Mouse (Mus musculus): ENCODE measurements around the gene Wwox. TPM values are rescaled to one million over a fixed set of nuclear protein-coding genes. Genes with fewer than 3 reads are reported as not detected.
A peak's percentile ranks its signal among the peaks of the same experiment; 100 is the strongest.

Wwox gene
- polyA plus RNA-seq, 1 experiment from 2014 or later, result 10.6 TPM

DNA sequence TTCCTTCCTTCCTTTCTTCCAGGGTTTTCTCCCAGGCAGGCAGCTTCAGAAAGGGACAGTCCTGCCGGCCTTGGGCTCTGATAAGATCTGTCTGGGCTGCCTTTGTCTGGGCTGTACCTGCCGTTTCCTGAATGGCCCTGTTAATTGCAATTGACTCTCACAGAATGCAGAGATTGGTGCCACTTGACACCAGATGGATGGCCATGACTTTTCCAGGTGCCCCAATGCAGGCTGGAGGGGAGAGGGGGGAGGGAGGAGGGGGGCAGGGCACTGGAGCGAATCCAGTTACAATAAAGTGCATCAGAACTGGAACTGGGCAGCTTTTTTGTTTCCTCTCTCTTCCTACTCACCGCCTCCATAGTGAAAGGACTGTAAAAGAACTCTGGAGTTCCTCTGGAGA lies 443.0 kb downstream of the Wwox start:
- Histone ChIP-seq H3K4me1 (peaks cover 54% of the 10 kb centered on the region), H3K36me3 (no peaks in the 10 kb centered on the region), H3K9me3 (replicated peaks) (no peaks in the 10 kb centered on the region), H3K27me3 (ENCODE audit: low read depth, poor library complexity, severe bottlenecking) (peaks cover 57% of the 10 kb centered on the region), H3K27ac (replicated peaks) (no peak overlapping the region; the same call in 1 of the 2 replicates), H3K4me3 (no peak overlapping the region)
- WGBS, result 50% methylated on average over 4 of the region's 4 CpGs
- no peak for DNase-seq (ENCODE audit: low spot score)

DNA sequence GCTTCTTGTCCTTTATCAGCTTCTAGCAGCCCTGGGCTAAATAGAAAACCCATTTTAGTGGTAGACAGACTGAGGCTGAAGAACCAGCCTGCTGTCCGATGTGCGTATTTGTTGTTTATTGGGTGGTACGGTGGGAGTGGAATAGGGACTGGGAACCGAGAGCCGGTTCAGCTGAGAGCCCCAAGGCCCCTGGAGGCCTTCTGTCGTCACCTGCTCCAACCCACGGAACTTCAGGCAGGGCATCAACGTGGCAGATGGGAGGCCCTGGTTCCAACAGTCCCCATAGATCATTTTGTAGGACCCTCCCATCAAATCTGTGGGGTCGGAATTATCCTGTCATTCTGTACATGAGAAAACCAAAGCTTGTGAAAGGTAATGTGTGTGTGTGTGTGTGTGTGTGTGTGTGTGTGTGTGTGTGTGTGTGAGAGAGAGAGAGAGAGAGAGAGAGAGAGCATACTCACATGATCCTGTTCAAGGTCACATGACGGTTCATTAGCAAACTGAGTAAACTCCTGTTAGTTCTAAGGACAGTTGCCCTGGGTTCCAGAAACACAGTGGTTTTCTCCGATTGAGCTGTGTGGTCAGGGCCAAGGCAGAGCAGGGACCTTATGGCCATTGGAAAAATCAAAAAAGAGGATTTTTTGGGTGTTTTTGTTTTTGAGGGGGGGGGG lies 443.6 kb downstream of the Wwox start:
- Histone ChIP-seq H3K36me3 (no peaks in the 10 kb centered on the region), H3K4me1 (peaks cover 52% of the 10 kb centered on the region), H3K27me3 (ENCODE audit: low read depth, poor library complexity, severe bottlenecking) (peaks cover 53% of the 10 kb centered on the region), H3K4me3 (no peak overlapping the region), H3K27ac (replicated peaks) (no peak overlapping the region), H3K9me3 (replicated peaks) (no peaks in the 10 kb centered on the region)
- DNase-seq (ENCODE audit: low spot score), result no peak
- 92% methylated on average over 11 of the region's 11 CpGs for WGBS

DNA sequence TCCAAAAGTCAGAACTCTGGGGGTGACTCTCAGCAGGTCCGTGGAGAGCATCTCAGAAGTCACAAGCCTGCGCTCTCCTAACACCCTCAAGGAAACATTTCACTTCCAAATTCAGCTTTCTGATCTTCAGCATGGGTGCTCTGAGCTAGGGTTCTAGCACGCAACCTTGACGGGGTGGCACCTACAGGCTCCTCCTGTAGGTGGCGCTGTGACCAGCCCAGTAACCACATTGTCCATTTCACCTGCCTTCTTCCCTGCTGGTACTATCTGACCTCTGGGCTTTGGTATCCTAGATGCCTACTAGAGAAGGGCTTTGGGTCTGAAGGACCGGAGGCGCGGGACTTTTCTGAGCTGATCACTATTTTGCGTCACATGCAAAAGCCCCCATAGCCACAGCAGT lies 444.5 kb downstream of the Wwox start:
- no peaks in the 10 kb centered on the region for H3K9me3 ChIP-seq (replicated peaks)
- H3K27me3 ChIP-seq (ENCODE audit: low read depth, poor library complexity, severe bottlenecking), result peaks cover 46% of the 10 kb centered on the region
- no peak for DNase-seq (ENCODE audit: low spot score)

DNA sequence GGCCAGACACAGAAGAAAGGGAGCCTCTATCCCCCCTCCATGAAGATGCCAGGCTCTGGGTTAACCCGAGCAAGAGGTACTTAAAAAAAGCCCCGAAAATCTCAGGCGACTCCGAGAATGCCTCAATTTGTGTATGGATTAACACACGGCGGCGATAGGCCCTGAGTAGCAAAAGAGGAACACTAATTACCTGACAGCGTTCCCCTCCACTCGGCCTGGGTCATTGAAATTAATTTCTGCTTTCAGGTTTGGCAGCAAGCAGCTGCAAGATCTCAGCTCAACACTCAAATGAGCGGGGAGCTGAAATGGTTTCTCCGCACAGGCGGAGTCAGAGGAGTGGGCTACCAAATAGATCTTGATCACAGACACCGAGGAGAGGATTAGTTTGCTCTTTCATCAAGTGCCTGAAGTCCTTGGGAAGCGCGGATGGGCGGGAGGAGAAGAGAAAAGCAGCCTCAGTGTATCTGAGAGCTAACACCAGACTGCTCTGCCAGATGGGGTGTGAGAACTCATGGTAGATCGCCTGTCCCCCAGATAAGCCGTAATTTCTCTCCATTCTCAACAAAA lies 445.7 kb downstream of the Wwox start:
- Histone ChIP-seq H3K36me3 (no peaks in the 10 kb centered on the region), H3K4me3 (no peak overlapping the region), H3K27ac (replicated peaks) (peak overlapping the region; percentile 46; the same call in 1 of the 2 replicates), H3K9me3 (replicated peaks) (no peaks in the 10 kb centered on the region), H3K4me1 (peaks cover 45% of the 10 kb centered on the region), H3K27me3 (ENCODE audit: low read depth, poor library complexity, severe bottlenecking) (peaks cover 35% of the 10 kb centered on the region)
- WGBS, result 34% methylated on average over 18 of the region's 18 CpGs
- no peak for DNase-seq (ENCODE audit: low spot score)

More for the DNA sequence above, 444.5 kb downstream of the Wwox start:
- Histone ChIP-seq H3K4me3 (no peak overlapping the region), H3K27ac (replicated peaks) (no peak overlapping the region), H3K4me1 (peaks cover 46% of the 10 kb centered on the region), H3K36me3 (no peaks in the 10 kb centered on the region)
- 76% methylated on average over 9 of the region's 9 CpGs for WGBS

DNA sequence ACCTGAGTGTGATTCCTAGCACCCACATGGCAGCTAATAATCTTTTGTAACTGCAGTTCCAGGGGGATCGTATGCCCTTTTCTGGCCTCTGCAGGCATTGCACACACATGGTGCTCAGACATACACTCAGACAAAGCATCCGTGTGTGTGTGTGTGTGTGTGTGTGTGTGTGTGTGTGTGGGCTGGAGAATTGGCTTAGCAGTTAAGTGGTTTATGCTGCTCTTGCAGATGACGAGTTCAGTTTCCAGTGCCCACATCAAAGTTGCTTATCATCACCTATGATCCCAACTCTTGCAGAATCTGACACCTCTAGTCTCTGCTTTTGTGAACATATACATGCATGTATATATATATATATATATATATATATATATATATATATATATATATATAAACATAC lies 448.9 kb downstream of the Wwox start:
- no peak overlapping the region for H3K27ac ChIP-seq (replicated peaks)
- H3K9me3 ChIP-seq (replicated peaks), result no peaks in the 10 kb centered on the region
- no peak overlapping the region for H3K4me3 ChIP-seq
- 85% methylated on average over 3 of the region's 3 CpGs for WGBS
- DNase-seq (ENCODE audit: low spot score), result no peak
- H3K27me3 ChIP-seq (ENCODE audit: low read depth, poor library complexity, severe bottlenecking), result peaks cover 28% of the 10 kb centered on the region
- H3K36me3 ChIP-seq, result no peaks in the 10 kb centered on the region
- H3K4me1 ChIP-seq, result peaks cover 37% of the 10 kb centered on the region

DNA sequence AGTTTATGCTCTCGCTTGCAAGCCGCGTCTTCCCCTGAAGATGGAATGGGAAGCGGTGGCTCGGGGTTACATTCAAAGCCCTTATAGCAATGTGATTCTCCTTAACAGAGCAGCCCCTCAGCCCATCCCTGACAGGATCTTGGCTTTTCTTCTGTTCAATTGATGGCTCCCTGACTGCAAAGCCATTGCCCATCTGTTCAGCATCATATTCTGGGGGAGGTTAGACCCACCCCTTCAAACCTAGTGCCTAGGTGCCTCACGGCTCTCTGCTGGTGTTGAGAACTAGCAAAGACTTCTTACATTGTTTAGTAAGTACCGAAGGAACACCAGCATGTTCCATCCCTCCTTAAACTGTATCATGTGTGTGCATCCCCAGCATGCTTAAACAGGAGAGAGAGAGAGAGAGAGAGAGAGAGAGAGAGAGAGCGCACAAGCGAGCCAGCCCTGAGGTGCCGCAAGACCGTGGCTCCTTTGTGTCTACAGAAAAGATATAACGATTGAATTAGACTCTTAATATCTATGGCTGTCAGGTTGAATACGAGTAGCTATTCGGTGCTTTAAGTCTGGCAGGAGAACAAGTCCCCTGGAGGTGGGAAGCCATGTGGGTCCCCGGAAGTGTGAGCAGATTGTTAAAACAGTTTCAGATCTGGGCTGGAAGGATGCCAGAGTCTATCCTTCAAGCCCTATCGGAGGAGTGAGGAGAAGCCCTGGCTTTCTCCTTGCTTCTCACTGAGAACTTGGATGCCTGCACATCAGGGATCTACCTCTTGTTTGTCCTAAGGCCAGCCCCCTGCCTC lies 450.3 kb downstream of the Wwox start:
- WGBS, result 89% methylated on average over 16 of the region's 16 CpGs
- H3K27ac ChIP-seq (replicated peaks), result no peak overlapping the region
- no peaks in the 10 kb centered on the region for H3K9me3 ChIP-seq (replicated peaks)

DNA sequence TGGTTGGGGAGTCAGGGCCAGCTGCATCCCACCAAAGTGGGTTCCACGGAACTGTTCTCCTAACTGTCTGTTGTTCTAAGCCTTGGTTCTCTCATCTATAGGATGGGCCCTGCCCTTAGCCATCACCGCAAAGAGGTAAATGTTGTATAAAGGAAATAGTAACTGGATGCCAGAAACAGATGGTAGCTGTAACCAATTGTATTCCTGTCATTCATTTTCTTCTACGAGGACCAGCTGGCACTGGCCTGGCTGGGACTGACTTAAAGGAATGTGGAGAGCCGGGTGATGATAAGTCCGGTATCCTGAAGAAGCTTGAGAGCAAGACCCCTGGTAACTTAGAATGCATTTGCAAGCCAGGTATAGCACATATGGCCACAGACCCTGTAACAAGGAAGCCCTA lies 451.0 kb downstream of the Wwox start:
- Histone ChIP-seq H3K4me3 (no peak overlapping the region), H3K27ac (replicated peaks) (no peak overlapping the region), H3K4me1 (peaks cover 22% of the 10 kb centered on the region), H3K36me3 (no peaks in the 10 kb centered on the region), H3K27me3 (ENCODE audit: low read depth, poor library complexity, severe bottlenecking) (peaks cover 26% of the 10 kb centered on the region), H3K9me3 (replicated peaks) (no peaks in the 10 kb centered on the region)
- DNase-seq (ENCODE audit: low spot score), result no peak
- WGBS, result 80% methylated on average over 5 of the region's 5 CpGs

More for the DNA sequence above, 450.3 kb downstream of the Wwox start:
- H3K4me1 ChIP-seq, result peaks cover 29% of the 10 kb centered on the region
- DNase-seq (ENCODE audit: low spot score), result no peak
- no peaks in the 10 kb centered on the region for H3K36me3 ChIP-seq
- H3K27me3 ChIP-seq (ENCODE audit: low read depth, poor library complexity, severe bottlenecking), result peaks cover 26% of the 10 kb centered on the region
- H3K4me3 ChIP-seq, result no peak overlapping the region

DNA sequence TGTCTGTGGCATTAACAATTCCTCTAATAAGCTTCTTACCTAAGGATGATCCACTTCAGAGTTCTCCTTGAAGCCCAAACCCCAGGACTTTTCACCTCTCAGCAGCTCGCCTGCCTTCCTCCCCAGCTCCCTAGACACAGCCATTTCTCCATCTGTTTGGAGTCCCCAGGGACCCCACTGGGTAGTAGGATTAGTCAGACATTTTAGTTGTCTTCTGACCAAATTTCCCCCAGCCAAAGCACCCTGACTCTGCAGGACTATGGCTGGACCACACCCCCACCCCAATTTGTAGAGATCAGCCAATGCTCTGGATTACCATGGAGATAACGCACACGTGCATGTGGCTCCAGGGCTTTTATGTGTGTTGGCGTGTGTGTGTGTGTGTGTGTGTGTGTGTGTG lies 451.8 kb downstream of the Wwox start:
- H3K27ac ChIP-seq (replicated peaks), result no peak overlapping the region
- peaks cover 19% of the 10 kb centered on the region for H3K4me1 ChIP-seq
- peaks cover 23% of the 10 kb centered on the region for H3K27me3 ChIP-seq (ENCODE audit: low read depth, poor library complexity, severe bottlenecking)
- WGBS, result 72% methylated on average over 4 of the region's 4 CpGs
- H3K4me3 ChIP-seq, result no peak overlapping the region
- no peaks in the 10 kb centered on the region for H3K9me3 ChIP-seq (replicated peaks)
- H3K36me3 ChIP-seq, result no peaks in the 10 kb centered on the region
- no peak for DNase-seq (ENCODE audit: low spot score)

DNA sequence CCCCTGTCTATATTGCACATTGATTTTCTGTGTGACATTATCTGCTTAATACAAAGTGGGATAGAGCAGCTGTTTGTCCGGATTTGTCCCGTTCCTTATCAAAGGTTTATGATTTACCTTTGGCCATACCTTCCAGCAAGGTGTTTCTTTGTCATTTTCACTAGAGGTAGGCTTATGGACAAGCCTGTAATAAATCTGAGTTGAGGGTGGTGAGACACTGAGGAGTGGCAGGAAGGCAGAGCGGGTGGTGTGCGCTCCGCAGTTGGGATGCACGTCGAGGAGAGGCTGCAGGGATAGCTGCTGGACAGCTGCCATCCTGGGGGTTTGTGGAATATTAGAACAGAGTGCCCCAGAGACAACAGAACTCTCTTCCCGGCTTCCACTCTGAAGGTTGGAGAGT lies 458.0 kb downstream of the Wwox start:
- no peak for DNase-seq (ENCODE audit: low spot score)
- Histone ChIP-seq H3K27me3 (ENCODE audit: low read depth, poor library complexity, severe bottlenecking) (peaks cover 63% of the 10 kb centered on the region), H3K36me3 (no peaks in the 10 kb centered on the region), H3K27ac (replicated peaks) (no peak overlapping the region), H3K4me3 (no peak overlapping the region), H3K9me3 (replicated peaks) (no peaks in the 10 kb centered on the region), H3K4me1 (peaks cover 28% of the 10 kb centered on the region)
- WGBS, result 90% methylated on average over 8 of the region's 8 CpGs

DNA sequence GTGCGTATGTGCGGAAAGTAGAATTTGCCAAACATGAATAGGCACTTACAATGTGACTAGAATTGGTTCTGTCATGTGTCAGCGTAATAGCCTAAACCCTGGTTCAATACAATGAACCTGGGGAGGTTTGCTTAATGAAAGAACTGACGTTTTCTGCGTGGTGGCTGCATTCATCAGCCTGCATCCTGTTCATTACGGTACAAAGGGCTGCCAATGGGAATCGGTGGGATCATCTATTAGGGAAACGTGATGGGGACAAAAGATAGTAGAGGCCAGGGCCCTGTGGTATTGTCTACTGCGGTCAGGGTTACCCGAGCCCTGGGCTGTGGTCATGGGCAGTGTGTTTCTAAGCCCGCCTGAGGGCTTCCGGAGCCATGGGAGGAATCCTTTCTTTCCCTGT lies 459.7 kb downstream of the Wwox start:
- DNase-seq (ENCODE audit: low spot score), result peak; percentile 48
- peaks cover 59% of the 10 kb centered on the region for H3K27me3 ChIP-seq (ENCODE audit: low read depth, poor library complexity, severe bottlenecking)

DNA sequence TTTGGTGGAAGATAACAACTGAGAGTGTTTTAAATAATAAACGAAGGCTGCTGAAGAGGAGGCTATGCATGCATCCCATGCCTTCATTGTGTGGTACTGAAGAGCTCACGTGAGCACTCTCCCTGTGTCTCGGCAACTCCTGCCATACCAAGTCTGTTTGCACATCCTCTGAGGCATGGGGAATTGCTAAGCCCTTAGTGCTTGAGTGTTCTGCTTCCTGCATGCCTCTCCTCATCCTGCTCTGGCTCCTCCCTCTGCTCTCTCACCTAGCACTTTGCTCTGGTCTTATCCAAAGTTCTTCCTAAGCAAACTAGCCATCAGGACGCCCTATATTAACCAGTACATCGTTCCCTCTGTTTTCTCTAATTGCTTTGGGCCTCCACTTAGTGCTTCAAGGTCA lies 463.1 kb downstream of the Wwox start:
- DNase-seq (ENCODE audit: low spot score), result no peak
- H3K27me3 ChIP-seq (ENCODE audit: low read depth, poor library complexity, severe bottlenecking), result peaks cover 46% of the 10 kb centered on the region
- 91% methylated on average over 5 of the region's 5 CpGs for WGBS
- H3K27ac ChIP-seq (replicated peaks), result no peak overlapping the region
- no peaks in the 10 kb centered on the region for H3K36me3 ChIP-seq
- no peak overlapping the region for H3K4me3 ChIP-seq
- H3K4me1 ChIP-seq, result peaks cover 30% of the 10 kb centered on the region
- H3K9me3 ChIP-seq (replicated peaks), result peaks cover 7% of the 10 kb centered on the region; the same call in 1 of the 2 replicates

More for the DNA sequence above, 459.7 kb downstream of the Wwox start:
- Histone ChIP-seq H3K4me3 (peak overlapping the region; percentile 16; the same call in 1 of the 2 replicates), H3K9me3 (replicated peaks) (peaks cover 1% of the 10 kb centered on the region; the same call in 1 of the 2 replicates), H3K36me3 (no peaks in the 10 kb centered on the region), H3K27ac (replicated peaks) (peak overlapping the region; percentile 63), H3K4me1 (peaks cover 28% of the 10 kb centered on the region)
- 39% methylated on average over 12 of the region's 12 CpGs for WGBS

DNA sequence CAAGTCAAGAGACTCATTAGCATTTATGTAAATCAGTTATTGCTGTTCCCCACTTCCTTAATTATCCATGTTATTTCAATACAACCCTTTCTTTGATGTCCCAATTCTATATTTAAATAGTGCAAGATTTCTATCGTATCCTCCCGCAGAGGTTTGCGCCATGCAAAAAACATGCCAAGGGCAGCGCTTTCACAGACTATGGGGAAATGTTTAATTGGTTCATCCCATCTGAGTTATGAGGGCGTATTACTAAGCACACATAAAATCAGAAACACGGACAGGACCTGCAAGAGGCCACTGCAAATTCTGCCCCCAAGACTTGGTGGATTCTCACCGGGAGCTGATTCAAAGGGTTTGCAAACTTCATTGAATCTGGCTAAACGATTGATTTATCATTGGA lies 468.6 kb downstream of the Wwox start:
- peaks cover 32% of the 10 kb centered on the region for H3K4me1 ChIP-seq
- 96% methylated on average over 8 of the region's 8 CpGs for WGBS
- peaks cover 7% of the 10 kb centered on the region; the same call in 1 of the 2 replicates for H3K9me3 ChIP-seq (replicated peaks)
- H3K36me3 ChIP-seq, result no peaks in the 10 kb centered on the region
- no peak overlapping the region for H3K4me3 ChIP-seq
- no peak for DNase-seq (ENCODE audit: low spot score)
- H3K27ac ChIP-seq (replicated peaks), result no peak overlapping the region
- H3K27me3 ChIP-seq (ENCODE audit: low read depth, poor library complexity, severe bottlenecking), result peaks cover 40% of the 10 kb centered on the region

DNA sequence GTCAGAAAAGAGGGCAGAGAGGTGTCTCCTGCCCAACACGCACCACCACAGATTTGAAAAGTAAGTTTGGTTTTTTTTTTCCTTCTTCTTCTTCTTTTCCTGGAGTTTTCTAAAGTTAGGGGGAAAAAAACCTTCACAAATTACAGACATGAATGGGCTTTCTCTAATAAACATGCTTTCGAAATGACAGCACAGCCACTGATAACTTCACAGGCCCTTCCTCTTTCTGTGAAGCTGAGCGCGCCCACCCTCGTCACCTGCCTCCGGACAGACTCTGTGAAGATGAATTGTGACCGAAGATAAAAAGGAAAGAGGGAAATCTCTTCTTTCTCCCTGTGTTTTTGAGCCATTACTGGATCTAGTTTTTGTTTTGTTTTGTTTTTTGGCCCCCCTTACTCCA lies 469.1 kb downstream of the Wwox start:
- Histone ChIP-seq H3K27ac (replicated peaks) (no peak overlapping the region), H3K9me3 (replicated peaks) (peaks cover 7% of the 10 kb centered on the region; the same call in 1 of the 2 replicates), H3K36me3 (no peaks in the 10 kb centered on the region), H3K27me3 (ENCODE audit: low read depth, poor library complexity, severe bottlenecking) (peaks cover 42% of the 10 kb centered on the region), H3K4me1 (peaks cover 32% of the 10 kb centered on the region), H3K4me3 (no peak overlapping the region)
- DNase-seq (ENCODE audit: low spot score), result no peak
- 92% methylated on average over 7 of the region's 7 CpGs for WGBS

All from midbrain, embryonic 10.5 days (tissue).